9 mouse cellular contexts compared by ENCODE assay signal in genomic region chr13:36736619-36736996, GRCm38 (mm10). TPM values are rescaled to one million over a fixed set of nuclear protein-coding genes. Genes with fewer than 3 reads are reported as not detected.
DNase-seq lines count a peak whose midpoint lies in the region; ATAC-seq and TF ChIP-seq lines count a peak whose summit lies in the region.
"Had no signal": no experiment of that assay in that cellular context is flagged by ENCODE, and none has a peak within 500 bp of the region (broad histone marks: within the 10 kb centered on the region; RNA-seq: fewer than 3 reads in every experiment).

No protein-coding gene starts in this region.

- no peaks in the 10 kb centered on the region for H3K36me3 ChIP-seq in limb, embryonic 14.5 days (ENCODE audit: control insufficient read depth, insufficient read depth, low read length)
- H3K36me3 ChIP-seq in stomach, postnatal 0 days (ENCODE audit: control insufficient read depth, insufficient read depth, low read length) = no peaks in the 10 kb centered on the region

- peaks cover 11% of the 10 kb centered on the region; the same call in 1 of the 2 replicates for H3K4me1 ChIP-seq in limb, embryonic 14.5 days (ENCODE audit: control insufficient read depth, insufficient read depth, low read length)
- H3K4me1 ChIP-seq in stomach, postnatal 0 days (replicated peaks; ENCODE audit: control insufficient read depth, insufficient read depth) = peaks cover 4% of the 10 kb centered on the region; the same call in 1 of the 2 replicates

- peaks cover 33% of the 10 kb centered on the region for H3K27me3 ChIP-seq in limb, embryonic 14.5 days (ENCODE audit: control insufficient read depth, insufficient read depth, low read length)
- peaks cover 11% of the 10 kb centered on the region for H3K27me3 ChIP-seq in stomach, postnatal 0 days (ENCODE audit: control insufficient read depth, insufficient read depth, low read length)

- H3K4me3 ChIP-seq in limb, embryonic 14.5 days (replicated peaks; ENCODE audit: low read length) = peak overlapping the region; percentile 47
- H3K4me3 ChIP-seq in stomach, postnatal 0 days (ENCODE audit: low read depth, low read length) = peak overlapping the region; percentile 39; the same call in 1 of the 2 replicates

- TF ChIP-seq EP300 in stomach, postnatal 0 days (optimal IDR thresholded peaks at IDR 0.05) = no peak

- TF ChIP-seq CTCF in stomach, postnatal 0 days (IDR thresholded peaks at IDR 0.05; ENCODE audit: low read depth) = no peak

- peak overlapping the region; percentile 50 for H3K9ac ChIP-seq in limb, embryonic 14.5 days (ENCODE audit: low read depth, low read length, severe bottlenecking)
- H3K9ac ChIP-seq in stomach, postnatal 0 days (ENCODE audit: low read length) = no peak overlapping the region

- no peak for TF ChIP-seq POLR2A in limb, embryonic 14.5 days (IDR thresholded peaks at IDR 0.05; ENCODE audit: borderline replicate concordance, extremely low read depth, insufficient read depth, insufficient read length)

- WGBS in limb, embryonic 14.5 days = 5% methylated on average over 9 of the region's 9 CpGs
- 18% methylated on average over 9 of the region's 9 CpGs for WGBS in stomach, postnatal 0 days

- peak; percentile 27 for ATAC-seq in limb, embryonic 14.5 days (ENCODE audit: low FRiP score, low read depth)
- ATAC-seq in stomach, postnatal 0 days (ENCODE audit: low FRiP score, low TSS enrichment) = no peak

- H3K4me2 ChIP-seq in limb, embryonic 14.5 days (replicated peaks; ENCODE audit: low read depth, low read length, severe bottlenecking) = peak overlapping the region; percentile 70
- H3K4me2 ChIP-seq in stomach, postnatal 0 days (replicated peaks; ENCODE audit: low read depth) = peak overlapping the region; percentile 58

- peak overlapping the region; percentile 88 for H3K27ac ChIP-seq in limb, embryonic 14.5 days (replicated peaks; ENCODE audit: low read depth, low read length)
- no peak overlapping the region for H3K27ac ChIP-seq in stomach, postnatal 0 days (replicated peaks)
- H3K27ac ChIP-seq: macrophage had no signal

- DNase-seq in embryo, embryonic 10 days (ENCODE audit: low spot score) = peak; percentile 57
- no peak for DNase-seq in embryo, embryonic 9.5 days (ENCODE audit: extremely low spot score)
- DNase-seq in thymus, postnatal 14 days = peak; percentile 22
- no peak for DNase-seq in thymus, postnatal 0 days (ENCODE audit: low spot score)
- peak; percentile 48 for DNase-seq in limb, embryonic 14.5 days (ENCODE audit: low spot score)
- no peak for DNase-seq in stomach, postnatal 0 days (ENCODE audit: low spot score)
- no peak for DNase-seq in adrenal gland, postnatal 25 days
- no peak for DNase-seq in gastrocnemius, postnatal 25 days

- H3K9me3 ChIP-seq in limb, embryonic 14.5 days (ENCODE audit: control insufficient read depth, low read length) = no peaks in the 10 kb centered on the region
- H3K9me3 ChIP-seq in stomach, postnatal 0 days (ENCODE audit: control insufficient read depth, low read length) = no peaks in the 10 kb centered on the region

RNA-seq across cellular contexts. Expression of gene Nrn1, which starts 1.7 kb away (rescaled TPM):
- polyA plus RNA-seq in thymus, postnatal 0 days (2015; fragmentation: Nextera tagmentation; extraction: Ambion mirVana) = 0.28 and 0.29 TPM in 2 replicates
- 13.8 and 14.1 TPM in 2 replicates for polyA plus RNA-seq in limb, embryonic 14.5 days (2012; rRNA removed)
- 14.7 and 16.2 TPM in 2 replicates for polyA plus RNA-seq in limb, embryonic 14.5 days (2014; fragmentation: Nextera tagmentation; extraction: Ambion mirVana)
- 1.6 and 1.8 TPM in 2 replicates for polyA plus RNA-seq in stomach, postnatal 0 days (2015; fragmentation: Nextera tagmentation; extraction: Ambion mirVana)
- 5.3 and 5.9 TPM in 2 replicates for total RNA-seq in adrenal gland, postnatal 25 days (2021)
- 1 to 10 TPM; 1.2 to 1.5 TPM for total RNA-seq in gastrocnemius, postnatal 25 days (2021)
- polyA plus RNA-seq: macrophage had no signal

Comparison
In these comparisons a context has a peak if more than half of its experiments do, and no peak if none do; other contexts are left out.
1. DNase-seq: peak in embryo, embryonic 10 days (single experiment), thymus, postnatal 14 days (single experiment) and limb, embryonic 14.5 days (single experiment); none in embryo, embryonic 9.5 days (single experiment), thymus, postnatal 0 days (single experiment), stomach, postnatal 0 days (single experiment), adrenal gland, postnatal 25 days (single experiment) and gastrocnemius, postnatal 25 days (single experiment).